Mouse (Mus musculus): ENCODE results near the gene Plin5. TPM values are rescaled to one million over a fixed set of nuclear protein-coding genes. Genes with fewer than 3 reads are reported as not detected.
"Not testable (repeated sequence)": the region's sequence is repeated elsewhere in the genome, so short reads cannot be mapped to it uniquely, and the experiment has no call there.

Plin5 gene
- total and polyA plus RNA-seq, 3 experiments: 42.9 to 71.9 (median 59.5) TPM

DNA sequence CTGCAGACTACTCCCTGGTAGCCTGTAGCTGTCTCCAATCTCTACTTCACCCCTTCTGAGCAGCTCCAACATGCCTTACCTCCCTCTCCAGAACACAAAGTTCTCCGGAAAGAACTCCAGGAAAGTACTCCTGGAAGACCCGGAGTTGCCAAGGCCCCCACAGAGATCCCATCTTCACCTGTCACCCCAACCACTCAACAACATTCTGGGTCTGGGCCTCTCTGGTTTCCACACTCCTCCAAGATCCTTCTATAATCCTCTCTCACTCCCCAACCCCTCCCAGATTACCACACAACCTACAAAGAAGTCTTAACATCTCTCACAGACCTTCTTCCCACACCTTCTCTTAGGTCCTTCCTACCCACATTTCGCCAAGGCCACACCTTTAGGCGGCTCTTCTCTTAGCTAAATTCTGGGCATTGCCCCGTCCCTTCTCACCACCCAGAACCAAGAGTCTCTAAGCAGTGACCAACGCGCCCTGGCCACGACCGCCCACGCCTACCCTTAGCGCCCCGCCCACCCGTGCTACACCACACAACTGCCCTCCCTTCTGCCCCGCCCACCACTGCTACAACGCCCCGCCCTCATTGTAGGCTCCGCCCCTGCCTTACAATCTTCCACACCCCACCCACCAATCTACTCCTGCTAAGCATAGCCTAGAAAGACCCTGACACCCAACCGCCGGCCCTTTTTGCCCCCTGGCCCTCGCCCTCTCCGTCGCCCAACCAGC is 43.1 kb downstream of the Plin5 start:
- peak; percentile 92 for DNase-seq

DNA sequence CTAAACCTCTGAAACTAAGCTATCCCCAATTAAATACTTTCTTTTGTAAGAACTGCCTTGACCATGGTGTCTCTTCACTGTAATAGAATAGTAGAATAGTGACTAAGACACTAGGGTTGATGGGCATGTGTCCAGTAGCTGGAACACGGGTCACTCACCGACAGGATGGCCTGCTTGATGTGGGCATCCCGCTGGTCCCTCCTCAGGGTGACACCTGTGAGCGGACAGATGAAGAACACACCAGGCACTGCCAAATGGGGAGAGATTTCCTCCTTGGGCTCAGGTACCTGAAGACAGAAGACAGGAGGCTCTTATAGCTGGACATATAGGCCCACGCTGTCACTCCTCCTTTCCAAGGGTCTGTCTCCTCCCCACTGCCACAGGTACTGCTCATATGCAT is 45.2 kb downstream of the Plin5 start:
- no peak for DNase-seq

DNA sequence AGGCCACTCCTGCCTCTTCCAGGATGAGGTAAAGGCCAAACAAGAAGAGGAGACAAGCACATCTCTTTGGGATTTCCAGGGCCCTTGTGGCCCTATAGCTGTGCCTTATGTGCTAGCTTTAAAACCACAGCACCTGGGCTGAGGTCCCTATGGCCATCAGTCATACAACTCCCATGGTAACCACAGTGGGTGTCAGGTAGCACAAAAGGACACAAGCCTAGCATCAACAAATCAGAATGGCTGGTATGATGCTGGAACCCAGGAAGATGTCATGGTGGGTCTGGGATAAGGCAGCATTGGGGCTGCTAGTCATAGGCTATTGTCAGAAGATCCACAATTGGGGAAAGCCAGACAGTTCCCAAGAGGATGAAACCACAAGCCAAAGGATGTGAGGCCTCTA is 46.3 kb downstream of the Plin5 start:
- DNase-seq: no peak

DNA sequence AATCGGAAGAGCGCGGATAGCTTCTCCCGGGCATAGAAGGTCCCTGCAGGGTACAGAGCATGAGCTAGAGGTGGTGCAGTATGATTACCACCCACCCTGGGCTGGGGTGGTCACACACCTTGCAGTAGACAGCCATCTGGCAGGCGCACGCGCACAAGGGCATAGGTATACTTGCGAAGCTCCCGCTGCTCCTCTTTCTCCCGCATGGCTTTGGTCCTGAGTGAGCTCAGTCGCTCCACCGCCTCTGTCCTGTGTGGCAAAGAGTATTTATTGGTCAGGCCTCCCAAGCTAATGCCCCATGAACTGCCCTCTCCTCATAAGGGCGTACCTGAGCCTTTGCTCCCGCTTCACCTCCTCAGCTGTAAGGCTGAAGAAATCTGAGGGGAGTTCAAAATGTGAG is 48.3 kb downstream of the Plin5 start:
- DNase-seq: no peak

DNA sequence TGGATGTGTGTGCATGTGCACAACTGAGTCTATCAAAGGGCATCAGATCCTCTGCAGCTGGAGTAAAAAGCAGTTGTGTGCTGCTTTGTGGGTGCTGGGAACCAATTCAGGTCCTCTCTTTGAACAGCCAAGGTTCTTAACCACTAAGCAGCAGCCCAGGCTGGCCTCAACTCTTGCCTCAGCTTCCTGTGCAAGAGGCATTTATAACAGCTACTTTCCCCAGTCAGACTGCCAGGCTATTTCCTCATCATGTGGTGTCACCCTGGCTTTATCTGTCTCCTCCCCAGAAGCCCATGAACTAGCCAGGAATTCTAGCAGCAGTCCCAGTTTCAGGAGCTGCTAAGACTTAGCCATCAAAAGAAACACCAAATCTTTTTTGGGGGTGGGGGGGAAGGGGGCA is 50.9 kb downstream of the Plin5 start:
- DNase-seq: no peak

DNA sequence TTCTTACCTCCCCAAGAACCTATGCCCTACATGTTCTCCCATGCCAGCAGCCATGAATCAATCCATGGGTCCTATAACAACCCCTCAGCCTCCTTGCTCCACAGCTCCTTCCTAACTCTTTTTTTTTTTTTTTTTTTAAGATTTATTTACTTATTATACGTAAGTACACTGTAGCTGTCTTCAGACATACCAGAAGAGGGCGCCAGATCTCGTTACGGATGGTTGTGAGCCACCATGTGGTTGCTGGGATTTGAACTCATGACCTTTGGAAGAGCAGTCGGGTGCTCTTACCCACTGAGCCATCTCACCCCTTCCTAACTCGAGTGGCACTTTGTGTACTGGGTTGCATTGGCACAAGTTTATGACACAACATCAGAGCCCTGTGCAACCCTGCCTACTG is 51.7 kb downstream of the Plin5 start:
- DNase-seq: not testable (repeated sequence)

DNA sequence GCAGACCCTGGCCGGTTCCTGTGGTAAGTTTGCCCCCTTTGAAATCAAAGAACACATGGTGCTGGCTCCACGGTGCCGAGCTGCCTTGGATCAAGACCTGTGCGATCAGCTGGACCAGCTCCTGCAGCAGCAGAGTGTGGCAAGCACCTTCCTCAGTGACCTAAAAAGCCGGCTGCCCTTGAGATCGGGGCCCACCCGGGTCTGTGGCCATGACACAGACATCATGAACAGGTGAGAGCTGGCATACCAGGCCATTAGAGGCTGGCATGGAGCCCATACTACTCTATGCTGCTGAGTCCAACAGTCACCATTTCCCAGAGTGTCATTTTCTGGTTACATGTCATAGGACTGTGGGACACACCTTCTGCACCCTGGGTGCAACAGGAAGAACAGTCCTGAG is 55.3 kb downstream of the Plin5 start:
- no peak for DNase-seq

Other genes starting within 250 kb of the Plin5 start
- 1 to 10 TPM; 5.3 to 6.4 TPM for gene Zfp119a, start 238.7 kb downstream of the Plin5 start, total RNA-seq (2021)
- gene Zfp119a, start 238.7 kb downstream of the Plin5 start, polyA plus RNA-seq (2012; rRNA removed): not detected in 2 replicates
- 1 to 10 TPM; 5.2 to 5.6 TPM for gene Zfp959, start 225.5 kb downstream of the Plin5 start, total RNA-seq (2021)
- gene Zfp959, start 225.5 kb downstream of the Plin5 start, polyA plus RNA-seq (2012; rRNA removed): 0.20 and 0.28 TPM in 2 replicates
- 1 to 10 TPM; 3.0 to 3.6 TPM for gene Zfp119b, start 168.1 kb downstream of the Plin5 start, total RNA-seq (2021)
- gene Zfp119b, start 168.1 kb downstream of the Plin5 start, polyA plus RNA-seq (2012; rRNA removed): 0.07 TPM in 1 of 2 replicates, not detected in the other
- gene Ebi3, start 165.0 kb downstream of the Plin5 start, total RNA-seq (2021): 1 to 10 TPM in 1 of 2 experiments, under 1 TPM in 1; 0.66 to 1.2 TPM
- gene Ebi3, start 165.0 kb downstream of the Plin5 start, polyA plus RNA-seq (2012; rRNA removed): 4.7 and 5.8 TPM in 2 replicates
- 10 to 100 TPM; 16.7 to 19.1 TPM for gene Yju2, start 158.5 kb downstream of the Plin5 start, total RNA-seq (2021)
- gene Yju2, start 158.5 kb downstream of the Plin5 start, polyA plus RNA-seq (2012; rRNA removed): 4.4 and 5.3 TPM in 2 replicates
- gene Shd, start 147.1 kb downstream of the Plin5 start, total RNA-seq (2021): 1 to 10 TPM in 1 of 2 experiments, under 1 TPM in 1; 0.52 to 1.2 TPM
- gene Shd, start 147.1 kb downstream of the Plin5 start, polyA plus RNA-seq (2012; rRNA removed): 3.2 and 7.8 TPM in 2 replicates
- gene Fsd1, start 131.1 kb downstream of the Plin5 start, total RNA-seq (2021): 1 to 10 TPM; 1.0 to 2.7 TPM
- gene Fsd1, start 131.1 kb downstream of the Plin5 start, polyA plus RNA-seq (2012; rRNA removed): 2.3 and 2.7 TPM in 2 replicates
- gene Stap2, start 112.0 kb downstream of the Plin5 start, total RNA-seq (2021): 1 to 10 TPM; 5.6 TPM
- gene Stap2, start 112.0 kb downstream of the Plin5 start, polyA plus RNA-seq (2012; rRNA removed): 5.2 and 8.4 TPM in 2 replicates
- gene Mpnd, start 111.9 kb downstream of the Plin5 start, total RNA-seq (2021): 10 to 100 TPM; 87.3 to 90.5 TPM
- 179 and 197 TPM in 2 replicates for gene Mpnd, start 111.9 kb downstream of the Plin5 start, polyA plus RNA-seq (2012; rRNA removed)
- 10 to 100 TPM; 41.3 to 44.0 TPM for gene Sh3gl1, start 81.0 kb downstream of the Plin5 start, total RNA-seq (2021)
- gene Sh3gl1, start 81.0 kb downstream of the Plin5 start, polyA plus RNA-seq (2012; rRNA removed): 66.4 and 70.6 TPM in 2 replicates
- 1 to 10 TPM; 1.6 to 2.5 TPM for gene Chaf1a, start 77.2 kb downstream of the Plin5 start, total RNA-seq (2021)
- 1.5 and 2.0 TPM in 2 replicates for gene Chaf1a, start 77.2 kb downstream of the Plin5 start, polyA plus RNA-seq (2012; rRNA removed)
- 10 to 100 TPM; 83.2 to 83.8 TPM for gene Ubxn6, start 42.6 kb downstream of the Plin5 start, total RNA-seq (2021)
- gene Ubxn6, start 42.6 kb downstream of the Plin5 start, polyA plus RNA-seq (2012; rRNA removed): 67.8 and 91.2 TPM in 2 replicates
- gene Hdgfl2, start 38.0 kb downstream of the Plin5 start, total RNA-seq (2021): 10 to 100 TPM; 52.7 to 63.7 TPM
- 93.5 and 97.9 TPM in 2 replicates for gene Hdgfl2, start 38.0 kb downstream of the Plin5 start, polyA plus RNA-seq (2012; rRNA removed)
- gene Plin4, start 7.8 kb downstream of the Plin5 start, total RNA-seq (2021): 100 to 1,000 TPM in 1 of 2 experiments, 10 to 100 TPM in 1; 92.6 to 121 TPM
- 100 and 184 TPM in 2 replicates for gene Plin4, start 7.8 kb downstream of the Plin5 start, polyA plus RNA-seq (2012; rRNA removed)
- 10 to 100 TPM; 23.9 to 45.5 TPM for gene Lrg1, start 4.4 kb upstream of the Plin5 start, total RNA-seq (2021)
- 134 and 212 TPM in 2 replicates for gene Lrg1, start 4.4 kb upstream of the Plin5 start, polyA plus RNA-seq (2012; rRNA removed)
- gene Sema6b, start 22.7 kb upstream of the Plin5 start, total RNA-seq (2021): 10 to 100 TPM in 1 of 2 experiments, 1 to 10 TPM in 1; 6.3 to 10.2 TPM
- 32.9 and 36.5 TPM in 2 replicates for gene Sema6b, start 22.7 kb upstream of the Plin5 start, polyA plus RNA-seq (2012; rRNA removed)
- gene Tnfaip8l1, start 44.9 kb upstream of the Plin5 start, total RNA-seq (2021): 1 to 10 TPM; 2.0 to 2.4 TPM
- 4.2 and 6.7 TPM in 2 replicates for gene Tnfaip8l1, start 44.9 kb upstream of the Plin5 start, polyA plus RNA-seq (2012; rRNA removed)
- 10 to 100 TPM; 51.8 to 55.3 TPM for gene Mydgf, start 66.3 kb upstream of the Plin5 start, total RNA-seq (2021)
- 70.5 and 71.0 TPM in 2 replicates for gene Mydgf, start 66.3 kb upstream of the Plin5 start, polyA plus RNA-seq (2012; rRNA removed)
- gene Dpp9, start 101.3 kb upstream of the Plin5 start, total RNA-seq (2021): 10 to 100 TPM; 37.5 to 39.7 TPM
- 53.2 and 65.3 TPM in 2 replicates for gene Dpp9, start 101.3 kb upstream of the Plin5 start, polyA plus RNA-seq (2012; rRNA removed)
- gene Fem1a, start 139.2 kb upstream of the Plin5 start, total RNA-seq (2021): 10 to 100 TPM; 27.0 to 32.4 TPM
- 44.6 and 46.9 TPM in 2 replicates for gene Fem1a, start 139.2 kb upstream of the Plin5 start, polyA plus RNA-seq (2012; rRNA removed)
- gene Ticam1, start 159.2 kb upstream of the Plin5 start, total RNA-seq (2021): 10 to 100 TPM; 22.7 to 29.4 TPM
- gene Ticam1, start 159.2 kb upstream of the Plin5 start, polyA plus RNA-seq (2012; rRNA removed): 39.7 and 50.2 TPM in 2 replicates
- gene Plin3, start 175.3 kb upstream of the Plin5 start, total RNA-seq (2021): 100 to 1,000 TPM in 1 of 2 experiments, 10 to 100 TPM in 1; 65.9 to 101 TPM
- gene Plin3, start 175.3 kb upstream of the Plin5 start, polyA plus RNA-seq (2012; rRNA removed): 43.9 and 51.8 TPM in 2 replicates
- not detected for gene Arrdc5, start 182.7 kb upstream of the Plin5 start, total RNA-seq (2021)
- not detected in 2 replicates for gene Arrdc5, start 182.7 kb upstream of the Plin5 start, polyA plus RNA-seq (2012; rRNA removed)
- gene Uhrf1, start 185.7 kb upstream of the Plin5 start, total RNA-seq (2021): 1 to 10 TPM; 3.1 to 3.5 TPM
- 2.7 and 3.0 TPM in 2 replicates for gene Uhrf1, start 185.7 kb upstream of the Plin5 start, polyA plus RNA-seq (2012; rRNA removed)
- gene Kdm4b, start 208.5 kb upstream of the Plin5 start, total RNA-seq (2021): 10 to 100 TPM; 37.6 to 37.8 TPM
- gene Kdm4b, start 208.5 kb upstream of the Plin5 start, polyA plus RNA-seq (2012; rRNA removed): 53.7 and 56.4 TPM in 2 replicates

Measured in adrenal gland, adult 2 months (tissue).